Mouse (Mus musculus) heart, embryonic 14.5 days (tissue): Measurements from ENCODE around the gene Ly6g5b. TPM values are rescaled to one million over a fixed set of nuclear protein-coding genes. Genes with fewer than 3 reads are reported as not detected.
A peak's percentile ranks its signal among the peaks of the same experiment; 100 is the strongest.

Experiments
- ATAC-seq: fragments of 200-750 bp; cut with Nextera tagmentation; 2 replicates; pipeline ENCODE4 v1.8.0; 2017; ENCODE audit warnings: low read depth, moderate TSS enrichment; ENCODE audit not compliant: insufficient number of reproducible peaks, insufficient read depth, low FRiP score
- H3K27ac ChIP-seq, 2 experiments: fragments of 200-500 bp in 1 of 2; fragments of 300-500 bp in 1 of 2; sonication (generic) in 1 of 2; replicated peaks in 1 of 2; 2 replicates each; pipeline ENCODE4 v1.5.1; 2012 to 2014; ENCODE audit warnings: low read depth in 2 of 2, low read length in 2 of 2, control low read depth in 1 of 2, mild to moderate bottlenecking in 1 of 2, mixed read lengths in 1 of 2; ENCODE audit not compliant: control insufficient read depth in 1 of 2, insufficient read depth in 1 of 2
- H3K27me3 ChIP-seq: fragments of 300-500 bp; sonication (generic); 2 replicates; pipeline ENCODE4 v1.6.1; 2014; ENCODE audit warnings: mild to moderate bottlenecking, low read length, control low read depth; ENCODE audit not compliant: control insufficient read depth, insufficient read depth
- H3K36me3 ChIP-seq: fragments of 300-500 bp; sonication (generic); 2 replicates; pipeline ENCODE4 v1.6.1; 2014; ENCODE audit warnings: mild to moderate bottlenecking, control low read depth, low read length, mixed read lengths; ENCODE audit not compliant: control insufficient read depth, insufficient read depth
- H3K4me1 ChIP-seq, 2 experiments: fragments of 200-500 bp in 1 of 2; fragments of 300-500 bp in 1 of 2; sonication (generic) in 1 of 2; 2 replicates each; pipeline ENCODE4 v1.6.1; 2012 to 2014; ENCODE audit warnings: low read length in 2 of 2, control low read depth in 1 of 2, mixed read lengths in 1 of 2; ENCODE audit not compliant: control insufficient read depth in 2 of 2, insufficient read depth in 2 of 2
- H3K4me2 ChIP-seq: fragments of 300-500 bp; sonication (generic); 2 replicates; pipeline ENCODE4 v1.6.1; 2014; ENCODE audit warnings: mild to moderate bottlenecking, low read length
- H3K4me3 ChIP-seq, 2 experiments: fragments of 200-500 bp in 1 of 2; fragments of 300-500 bp in 1 of 2; sonication (generic) in 1 of 2; 2 replicates each; pipeline ENCODE4 v1.5.1; 2012 to 2014; ENCODE audit warnings: low read length in 2 of 2, mild to moderate bottlenecking in 2 of 2, control low read depth in 1 of 2, low read depth in 1 of 2, moderate library complexity in 1 of 2; ENCODE audit not compliant: control insufficient read depth in 1 of 2, insufficient read depth in 1 of 2
- H3K9ac ChIP-seq: fragments of 300-500 bp; sonication (generic); 2 replicates; pipeline ENCODE4 v1.6.1; 2014; ENCODE audit warnings: mild to moderate bottlenecking, low read length
- H3K9me3 ChIP-seq: fragments of 300-500 bp; sonication (generic); 2 replicates; pipeline ENCODE4 v1.6.1; 2016; ENCODE audit warnings: low read length, control low read depth; ENCODE audit not compliant: control insufficient read depth
- WGBS: fragments of 180-500 bp; shearing (Covaris S2); extraction: QIAGEN DNeasy Blood & Tissue Kit; methylation state at CpG from one replicate; pipeline ENCODE4 v1.1.7; 2014; 5-methylcytosine and 5-hydroxymethylcytosine counted together
- polyA plus RNA-seq: library from polyadenylated mRNA; unstranded; fragments of >200 nt; fragmentation: Nextera tagmentation; extraction: Ambion mirVana; gene quantifications from 2 replicates; pipeline ENCODE4 v1.2.1, GENCODE M21; 2014

Ly6g5b gene
- 0.28 TPM in 1 of 2 replicates, not detected in the other for polyA plus RNA-seq

DNA sequence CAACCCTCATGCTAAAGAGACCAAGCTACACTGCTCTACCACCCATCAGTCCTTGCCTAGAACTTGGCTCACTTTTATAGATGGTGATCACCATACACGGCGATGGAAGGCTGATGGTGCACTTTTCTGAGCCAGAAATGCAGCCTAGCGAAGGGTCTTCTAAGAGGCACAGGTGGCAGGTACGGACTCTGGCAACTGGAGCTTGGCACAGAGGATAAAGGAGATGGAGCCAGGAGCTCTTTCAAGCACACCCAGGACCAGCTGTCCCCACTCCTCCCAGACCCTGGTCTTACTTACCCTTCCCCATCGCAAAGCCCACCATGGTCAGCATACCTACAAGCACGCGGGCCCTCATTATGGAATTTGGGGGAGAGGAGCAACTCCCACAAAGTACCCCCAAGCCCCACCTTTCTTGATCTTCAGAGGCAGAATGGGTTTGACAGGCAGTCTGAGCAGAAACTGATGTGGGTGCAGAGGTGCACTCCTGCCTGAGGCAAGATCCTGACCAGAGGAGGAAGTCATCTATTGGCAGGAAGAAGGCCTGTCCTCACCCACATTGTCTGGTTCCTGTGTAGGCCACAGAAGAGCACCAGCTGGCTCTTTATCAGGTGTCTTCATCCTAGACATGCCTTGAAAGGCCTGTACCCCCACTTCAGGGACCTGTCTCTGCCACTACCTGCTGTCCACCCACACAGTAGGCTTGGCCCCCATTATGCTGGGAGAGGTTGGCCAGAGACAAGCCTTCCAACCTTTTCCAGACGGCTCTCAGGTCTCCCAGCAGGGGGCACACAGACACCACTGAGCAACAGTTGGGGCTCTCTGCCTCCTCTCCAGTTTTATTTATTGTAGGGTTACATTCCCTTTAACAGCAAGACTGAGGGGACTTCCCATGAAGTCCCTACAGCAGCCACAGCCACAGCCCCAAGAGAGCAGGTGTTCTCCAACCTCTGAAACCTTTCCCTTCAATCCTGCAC lies at the start of gene Ly6g5b:
Gene Ly6g5b (minus strand): TSS at position 383 of the 974 bp plus-strand sequence.
- H3K4me2 ChIP-seq: no peak within 1 kb of the TSS
- peaks cover 60% of the 10 kb centered on the region for H3K36me3 ChIP-seq
- ATAC-seq: no peak
- H3K4me1 ChIP-seq: peaks cover 2 to 7% of the 10 kb centered on the region in 2 experiments; a peak in 2 of 4 replicates
- WGBS: 80% methylated on average over 8 of the region's 8 CpGs
- H3K27me3 ChIP-seq: no peaks in the 10 kb centered on the region
- H3K27ac ChIP-seq: no peak within 1 kb of the TSS
- no peak within 1 kb of the TSS for H3K4me3 ChIP-seq
- H3K9ac ChIP-seq: no peak within 1 kb of the TSS
- no peaks in the 10 kb centered on the region for H3K9me3 ChIP-seq

- under 1% methylated on average over 25 of the region's 28 CpGs for WGBS
- H3K9me3 ChIP-seq: no peaks in the 10 kb centered on the region
- peak overlapping the region; percentile 94 to 100 for H3K4me3 ChIP-seq
- no peaks in the 10 kb centered on the region for H3K27me3 ChIP-seq
- peak overlapping the region; percentile 86 to 99 for H3K27ac ChIP-seq
- peaks cover 31% of the 10 kb centered on the region for H3K36me3 ChIP-seq
- H3K4me1 ChIP-seq: peaks cover 10 to 31% of the 10 kb centered on the region in 2 experiments
- peak overlapping the region; percentile 85 for H3K4me2 ChIP-seq
- ATAC-seq: peak; percentile 0; the same call in 1 of the 2 replicates
- peak overlapping the region; percentile 100 for H3K9ac ChIP-seq
Observed at GRCm38 (mm10) chr17:35164218-35164567, 49.0 kb upstream of the Ly6g5b start.

DNA sequence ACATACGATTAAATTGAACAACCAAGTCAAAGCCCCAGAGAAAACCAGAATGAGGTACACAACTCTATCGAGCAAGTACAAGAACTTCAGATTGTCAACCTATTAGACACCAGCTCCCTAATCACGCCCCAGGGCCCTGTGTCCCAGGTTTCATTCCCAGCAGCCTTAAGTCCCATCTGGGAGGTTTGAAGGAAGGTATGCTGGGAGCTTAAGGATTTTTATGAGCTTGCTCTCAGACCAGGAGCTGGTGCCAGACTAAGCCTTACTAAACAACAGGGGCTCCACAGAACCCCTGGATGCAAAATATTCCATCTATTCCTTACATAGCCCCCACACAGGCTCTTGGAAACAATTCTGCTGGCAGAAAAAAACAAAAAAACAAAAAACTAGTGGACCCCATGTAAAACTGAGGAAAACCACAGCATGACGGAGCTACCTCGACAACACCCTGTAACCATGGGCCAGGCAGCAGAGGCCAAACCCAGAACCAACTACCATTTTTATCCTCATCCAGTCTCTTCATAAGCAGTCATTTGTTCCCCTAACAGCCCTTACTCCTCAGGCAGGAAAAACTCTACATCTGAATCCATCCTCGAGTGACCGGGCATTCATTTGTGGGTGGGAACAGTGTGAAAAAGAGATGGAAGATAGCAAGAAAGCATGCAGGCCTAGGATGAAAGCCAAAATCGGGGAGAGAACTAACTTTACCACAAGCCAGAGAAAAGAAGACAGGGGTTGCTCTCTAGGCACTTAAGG lies 48.3 kb upstream of the Ly6g5b start:
- H3K36me3 ChIP-seq: peaks cover 37% of the 10 kb centered on the region
- peak overlapping the region; percentile 100 for H3K9ac ChIP-seq
- peaks cover 10 to 31% of the 10 kb centered on the region in 2 experiments for H3K4me1 ChIP-seq
- no peak for ATAC-seq
- peak overlapping the region; percentile 86 to 99 for H3K27ac ChIP-seq
- H3K9me3 ChIP-seq: no peaks in the 10 kb centered on the region
- H3K27me3 ChIP-seq: no peaks in the 10 kb centered on the region
- H3K4me2 ChIP-seq: peak overlapping the region; percentile 85
- 6% methylated on average over 8 of the region's 8 CpGs for WGBS
- peak overlapping the region; percentile 94 to 100 for H3K4me3 ChIP-seq

GRCm38 (mm10) chr17:35162730-35163129 lies 47.5 kb upstream of the Ly6g5b start:
- H3K27ac ChIP-seq: no peak overlapping the region; a peak in 1 of 4 replicates
- peak overlapping the region; percentile 85 for H3K4me2 ChIP-seq
- peaks cover 10 to 31% of the 10 kb centered on the region in 2 experiments for H3K4me1 ChIP-seq
- WGBS: 36% methylated on average over 12 of the region's 12 CpGs
- peak overlapping the region; percentile 100 for H3K9ac ChIP-seq
- peak overlapping the region; percentile 94 to 100 for H3K4me3 ChIP-seq
- no peak for ATAC-seq
- H3K36me3 ChIP-seq: peaks cover 45% of the 10 kb centered on the region
- H3K27me3 ChIP-seq: no peaks in the 10 kb centered on the region
- no peaks in the 10 kb centered on the region for H3K9me3 ChIP-seq

- Histone ChIP-seq H3K9me3 (no peaks in the 10 kb centered on the region), H3K27ac (no peak overlapping the region), H3K36me3 (peaks cover 51% of the 10 kb centered on the region), H3K4me3 (peak overlapping the region in 1 of 2 experiments; percentile 100; a peak in 3 of 4 replicates), H3K27me3 (no peaks in the 10 kb centered on the region), H3K9ac (peak overlapping the region; percentile 5; the same call in 1 of the 2 replicates), H3K4me2 (peak overlapping the region; percentile 85), H3K4me1 (peaks cover 10 to 31% of the 10 kb centered on the region in 2 experiments)
- WGBS: 68% methylated on average over 14 of the region's 14 CpGs
- ATAC-seq: no peak
Observed at GRCm38 (mm10) chr17:35162121-35162520, 46.9 kb upstream of the Ly6g5b start.

DNA sequence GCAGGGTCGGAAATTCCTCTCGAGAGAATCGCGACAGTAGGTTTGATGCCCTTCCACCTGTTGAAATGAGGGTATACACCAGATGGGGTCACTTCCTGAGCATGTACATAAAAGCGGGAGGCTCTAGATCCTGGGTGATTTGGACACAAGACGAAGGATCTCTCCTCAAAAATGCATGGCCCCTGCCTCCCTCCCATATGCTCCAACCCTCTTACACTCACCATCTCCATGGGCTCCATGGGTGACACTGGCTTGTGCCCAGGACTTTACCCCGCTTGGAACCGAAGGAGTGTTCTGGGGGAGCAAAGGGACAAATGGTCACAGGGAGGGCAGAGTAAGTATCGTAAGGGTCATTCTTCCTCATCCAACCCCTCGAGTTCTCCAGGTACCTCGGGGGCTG lies 46.2 kb upstream of the Ly6g5b start:
- ATAC-seq: no peak
- no peak overlapping the region for H3K27ac ChIP-seq
- H3K9me3 ChIP-seq: no peaks in the 10 kb centered on the region
- H3K4me3 ChIP-seq: no peak overlapping the region
- peaks cover 10 to 31% of the 10 kb centered on the region in 2 experiments for H3K4me1 ChIP-seq
- peaks cover 58% of the 10 kb centered on the region for H3K36me3 ChIP-seq
- H3K9ac ChIP-seq: peak overlapping the region; percentile 5; the same call in 1 of the 2 replicates
- no peaks in the 10 kb centered on the region for H3K27me3 ChIP-seq
- no peak overlapping the region for H3K4me2 ChIP-seq
- 77% methylated on average over 11 of the region's 11 CpGs for WGBS

- H3K27me3 ChIP-seq: no peaks in the 10 kb centered on the region
- no peak for ATAC-seq
- H3K36me3 ChIP-seq: peaks cover 76% of the 10 kb centered on the region
- no peak overlapping the region for H3K4me3 ChIP-seq
- H3K27ac ChIP-seq: no peak overlapping the region
- no peaks in the 10 kb centered on the region for H3K9me3 ChIP-seq
- H3K9ac ChIP-seq: no peak overlapping the region
- no peak overlapping the region for H3K4me2 ChIP-seq
- peaks cover 5 to 23% of the 10 kb centered on the region in 2 experiments for H3K4me1 ChIP-seq
- 84% methylated on average over 7 of the region's 7 CpGs for WGBS
Observed at GRCm38 (mm10) chr17:35159638-35160037, 44.4 kb upstream of the Ly6g5b start.
